Mouse (Mus musculus): ENCODE results near the gene Hint1. TPM values are rescaled to one million over a fixed set of nuclear protein-coding genes. Genes with fewer than 3 reads are reported as not detected.

Gene Hint1
- polyA plus RNA-seq, 1 experiment from 2014 or later, result 540 TPM

DNA sequence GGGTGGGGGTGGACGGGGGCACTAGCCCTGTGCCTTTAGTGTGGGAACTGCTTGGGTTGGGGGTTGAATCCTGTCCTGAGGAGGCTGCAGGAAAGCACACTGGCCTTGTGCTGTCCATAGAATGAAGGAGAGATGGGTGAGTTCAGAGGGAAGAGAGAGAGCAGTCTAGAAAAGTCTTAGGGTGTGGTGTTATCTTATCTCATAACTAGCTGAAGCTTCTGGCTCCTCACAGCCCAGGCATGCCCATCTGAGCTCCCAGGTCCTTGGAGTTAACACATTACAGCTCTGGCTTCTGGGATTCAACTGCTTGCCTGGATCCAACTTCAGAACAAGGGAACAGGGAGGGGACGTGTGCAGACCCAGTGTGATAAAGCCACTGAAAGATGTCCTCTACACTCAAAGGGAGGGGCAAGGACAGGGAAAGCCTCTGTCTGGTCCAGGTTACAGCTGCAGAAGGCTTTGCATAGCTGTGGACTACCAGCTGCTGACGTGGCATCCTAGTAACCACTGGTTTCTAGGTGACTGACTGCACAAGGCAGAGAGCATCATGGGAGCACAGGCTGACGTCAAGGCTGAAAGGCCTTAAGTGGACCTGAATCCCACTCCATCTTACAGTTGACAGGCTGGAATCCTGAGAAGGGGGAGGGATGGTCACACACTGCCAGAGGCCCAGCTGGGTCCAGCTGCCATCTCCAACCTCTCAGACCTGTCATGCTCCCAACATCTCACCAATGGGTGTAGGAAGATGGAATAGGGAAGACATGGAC, 37.9 kb downstream of the Hint1 start:
- Histone ChIP-seq H3K4me3 (ENCODE audit: low read length) (no peak overlapping the region), H3K4me2 (replicated peaks; ENCODE audit: low read depth, low read length) (0 out of 2 replicates have a peak overlapping the region, but pooled peaks have one; percentile 17), H3K27ac (ENCODE audit: low read length) (no peak overlapping the region), H3K9ac (replicated peaks; ENCODE audit: low read length) (no peak overlapping the region), H3K36me3 (ENCODE audit: insufficient read depth, low read length) (0 out of 2 replicates have a peak, but pooled peaks cover 5% of the 10 kb centered on the region), H3K4me1 (ENCODE audit: insufficient read depth, low read length) (peaks cover 19% of the 10 kb centered on the region), H3K9me3 (ENCODE audit: low read length) (no peaks in the 10 kb centered on the region), H3K27me3 (ENCODE audit: insufficient read depth, low read length) (no peaks in the 10 kb centered on the region)
- WGBS, result 52% methylated on average over 4 of the region's 4 CpGs
- ATAC-seq (ENCODE audit: low FRiP score, low TSS enrichment), result peak; percentile 55; the same call in 1 of the 2 replicates

DNA sequence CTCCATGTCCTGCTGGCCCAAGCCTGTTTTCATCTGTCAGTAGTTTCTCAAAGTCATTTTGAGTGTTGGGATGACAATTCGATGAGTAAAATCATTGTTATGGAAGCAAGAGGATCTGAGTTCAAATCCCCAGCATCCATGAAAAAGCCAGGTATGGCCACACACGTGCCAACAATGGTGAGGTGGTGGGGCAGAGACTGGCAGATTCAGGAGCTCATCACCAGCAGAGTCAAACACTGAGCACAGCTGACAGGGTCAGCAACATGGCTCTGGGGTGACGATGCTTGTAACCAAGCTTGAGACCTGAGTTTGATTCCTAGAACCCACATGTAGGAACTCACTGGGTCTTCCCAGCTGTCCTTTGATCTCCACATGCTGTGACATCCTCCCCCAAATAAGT, 38.9 kb downstream of the Hint1 start:
- H3K4me3 ChIP-seq (ENCODE audit: low read length), result no peak overlapping the region
- no peak for ATAC-seq (ENCODE audit: low FRiP score, low TSS enrichment)
- H3K27ac ChIP-seq (ENCODE audit: low read length), result no peak overlapping the region
- H3K4me1 ChIP-seq (ENCODE audit: insufficient read depth, low read length), result peaks cover 19% of the 10 kb centered on the region
- H3K36me3 ChIP-seq (ENCODE audit: insufficient read depth, low read length), result 0 out of 2 replicates have a peak, but pooled peaks cover 12% of the 10 kb centered on the region
- H3K27me3 ChIP-seq (ENCODE audit: insufficient read depth, low read length), result no peaks in the 10 kb centered on the region
- WGBS, result 87% methylated on average over 3 of the region's 3 CpGs
- H3K9me3 ChIP-seq (ENCODE audit: low read length), result no peaks in the 10 kb centered on the region
- H3K4me2 ChIP-seq (replicated peaks; ENCODE audit: low read depth, low read length), result no peak overlapping the region
- H3K9ac ChIP-seq (replicated peaks; ENCODE audit: low read length), result no peak overlapping the region

DNA sequence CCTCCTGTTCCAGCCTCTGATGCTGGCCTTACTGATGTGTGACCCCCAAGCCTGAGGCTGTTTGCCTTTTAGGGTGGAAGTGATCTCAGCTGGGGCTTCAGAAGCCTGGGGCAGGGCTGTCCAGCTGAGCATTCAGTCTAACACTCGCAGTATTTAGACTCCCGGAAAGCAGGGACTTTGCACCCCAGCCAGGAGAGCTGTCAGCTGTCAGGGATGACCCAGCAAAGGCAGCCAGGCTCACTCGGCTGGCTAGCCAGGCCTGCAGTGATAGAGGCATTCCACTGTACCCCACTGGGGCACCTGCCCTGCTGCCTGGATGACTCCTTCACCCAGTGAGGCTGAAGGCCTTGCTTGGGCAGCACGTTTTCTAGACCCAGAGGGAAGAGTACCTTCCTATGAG, 39.7 kb downstream of the Hint1 start:
- ATAC-seq (ENCODE audit: low FRiP score, low TSS enrichment), result peak; percentile 32; the same call in 1 of the 2 replicates
- Histone ChIP-seq H3K27me3 (ENCODE audit: insufficient read depth, low read length) (no peaks in the 10 kb centered on the region), H3K27ac (ENCODE audit: low read length) (no peak overlapping the region), H3K9me3 (ENCODE audit: low read length) (no peaks in the 10 kb centered on the region), H3K4me3 (ENCODE audit: low read length) (no peak overlapping the region), H3K36me3 (ENCODE audit: insufficient read depth, low read length) (peaks cover 18% of the 10 kb centered on the region; the same call in 1 of the 2 replicates), H3K4me2 (replicated peaks; ENCODE audit: low read depth, low read length) (no peak overlapping the region), H3K9ac (replicated peaks; ENCODE audit: low read length) (no peak overlapping the region; the same call in 1 of the 2 replicates), H3K4me1 (ENCODE audit: insufficient read depth, low read length) (peaks cover 19% of the 10 kb centered on the region)
- 62% methylated on average over 4 of the region's 4 CpGs for WGBS

DNA sequence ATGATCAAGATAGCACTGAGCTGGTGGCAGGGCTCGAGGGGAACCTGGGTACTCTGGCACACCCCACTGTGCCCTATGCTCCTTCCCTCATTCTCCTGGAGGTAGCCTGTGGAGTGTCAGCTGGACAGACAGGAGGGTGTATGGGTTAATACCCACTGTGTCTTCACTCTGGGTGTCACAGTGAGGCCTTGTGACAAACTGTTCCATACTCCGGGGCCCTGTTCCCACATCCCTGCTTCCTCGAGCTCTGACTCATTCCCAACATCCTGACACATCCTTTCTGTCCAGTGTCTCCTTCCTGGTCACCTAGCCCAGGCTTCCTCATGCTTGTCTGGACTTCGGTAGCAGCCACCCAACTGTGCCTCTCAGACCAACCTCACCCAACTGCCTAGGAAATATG, 40.3 kb downstream of the Hint1 start:
- no peak overlapping the region for H3K4me2 ChIP-seq (replicated peaks; ENCODE audit: low read depth, low read length)
- peaks cover 19% of the 10 kb centered on the region for H3K4me1 ChIP-seq (ENCODE audit: insufficient read depth, low read length)
- no peaks in the 10 kb centered on the region for H3K27me3 ChIP-seq (ENCODE audit: insufficient read depth, low read length)
- H3K9me3 ChIP-seq (ENCODE audit: low read length), result no peaks in the 10 kb centered on the region
- H3K9ac ChIP-seq (replicated peaks; ENCODE audit: low read length), result no peak overlapping the region; the same call in 1 of the 2 replicates
- peaks cover 18% of the 10 kb centered on the region; the same call in 1 of the 2 replicates for H3K36me3 ChIP-seq (ENCODE audit: insufficient read depth, low read length)
- H3K27ac ChIP-seq (ENCODE audit: low read length), result no peak overlapping the region
- no peak for ATAC-seq (ENCODE audit: low FRiP score, low TSS enrichment)
- 76% methylated on average over 4 of the region's 4 CpGs for WGBS
- no peak overlapping the region for H3K4me3 ChIP-seq (ENCODE audit: low read length)

DNA sequence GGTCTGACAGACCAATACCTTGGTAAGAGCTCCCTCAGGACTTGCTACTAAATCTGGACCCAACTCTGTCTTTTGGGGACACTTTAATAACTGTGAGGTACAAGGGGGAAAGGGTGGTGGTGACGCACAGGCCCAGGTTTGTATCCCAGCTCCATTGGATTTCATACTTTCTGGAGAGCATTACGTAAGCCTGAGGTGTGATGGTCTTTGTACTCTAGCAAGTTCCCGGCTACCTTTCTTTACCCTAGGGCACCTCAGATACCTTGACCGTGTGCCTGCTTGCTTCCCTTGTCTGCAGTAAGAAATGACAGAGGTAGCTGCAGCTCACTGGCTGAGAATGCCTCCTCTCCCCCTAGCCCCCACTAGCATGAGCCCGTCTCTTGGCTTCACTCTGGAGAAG, 41.1 kb downstream of the Hint1 start:
- WGBS, result 91% methylated on average over 5 of the region's 5 CpGs
- peaks cover 18% of the 10 kb centered on the region for H3K4me1 ChIP-seq (ENCODE audit: insufficient read depth, low read length)
- no peak for ATAC-seq (ENCODE audit: low FRiP score, low TSS enrichment)
- no peak overlapping the region for H3K4me3 ChIP-seq (ENCODE audit: low read length)
- peaks cover 18% of the 10 kb centered on the region; the same call in 1 of the 2 replicates for H3K36me3 ChIP-seq (ENCODE audit: insufficient read depth, low read length)
- H3K4me2 ChIP-seq (replicated peaks; ENCODE audit: low read depth, low read length), result no peak overlapping the region
- H3K27me3 ChIP-seq (ENCODE audit: insufficient read depth, low read length), result no peaks in the 10 kb centered on the region
- H3K9ac ChIP-seq (replicated peaks; ENCODE audit: low read length), result no peak overlapping the region
- H3K27ac ChIP-seq (ENCODE audit: low read length), result no peak overlapping the region
- H3K9me3 ChIP-seq (ENCODE audit: low read length), result no peaks in the 10 kb centered on the region

DNA sequence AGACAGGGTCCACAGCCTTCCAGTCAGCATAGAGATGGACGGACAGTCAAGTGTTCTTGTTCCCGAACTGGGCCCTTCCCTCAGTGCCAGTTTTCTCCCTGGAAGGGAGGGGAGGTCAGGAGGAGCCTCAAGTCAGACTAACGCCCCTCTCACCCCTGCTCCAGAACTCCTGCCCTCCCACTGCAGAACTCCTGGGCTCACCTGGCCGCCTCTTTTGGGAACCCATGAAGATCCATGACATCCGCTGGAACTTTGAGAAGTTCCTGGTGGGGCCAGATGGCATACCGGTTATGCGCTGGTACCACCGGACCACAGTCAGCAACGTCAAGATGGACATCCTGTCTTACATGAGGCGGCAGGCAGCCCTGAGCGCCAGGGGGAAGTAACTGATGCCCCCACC, 43.1 kb downstream of the Hint1 start:
- H3K9me3 ChIP-seq (ENCODE audit: low read length), result no peaks in the 10 kb centered on the region
- WGBS, result 94% methylated on average over 11 of the region's 11 CpGs
- H3K27me3 ChIP-seq (ENCODE audit: insufficient read depth, low read length), result no peaks in the 10 kb centered on the region
- H3K9ac ChIP-seq (replicated peaks; ENCODE audit: low read length), result no peak overlapping the region
- no peak overlapping the region for H3K4me2 ChIP-seq (replicated peaks; ENCODE audit: low read depth, low read length)
- H3K27ac ChIP-seq (ENCODE audit: low read length), result no peak overlapping the region
- no peak for ATAC-seq (ENCODE audit: low FRiP score, low TSS enrichment)
- H3K4me1 ChIP-seq (ENCODE audit: insufficient read depth, low read length), result peaks cover 4% of the 10 kb centered on the region; the same call in 1 of the 2 replicates
- no peak overlapping the region for H3K4me3 ChIP-seq (ENCODE audit: low read length)
- peaks cover 23% of the 10 kb centered on the region; the same call in 1 of the 2 replicates for H3K36me3 ChIP-seq (ENCODE audit: insufficient read depth, low read length)

DNA sequence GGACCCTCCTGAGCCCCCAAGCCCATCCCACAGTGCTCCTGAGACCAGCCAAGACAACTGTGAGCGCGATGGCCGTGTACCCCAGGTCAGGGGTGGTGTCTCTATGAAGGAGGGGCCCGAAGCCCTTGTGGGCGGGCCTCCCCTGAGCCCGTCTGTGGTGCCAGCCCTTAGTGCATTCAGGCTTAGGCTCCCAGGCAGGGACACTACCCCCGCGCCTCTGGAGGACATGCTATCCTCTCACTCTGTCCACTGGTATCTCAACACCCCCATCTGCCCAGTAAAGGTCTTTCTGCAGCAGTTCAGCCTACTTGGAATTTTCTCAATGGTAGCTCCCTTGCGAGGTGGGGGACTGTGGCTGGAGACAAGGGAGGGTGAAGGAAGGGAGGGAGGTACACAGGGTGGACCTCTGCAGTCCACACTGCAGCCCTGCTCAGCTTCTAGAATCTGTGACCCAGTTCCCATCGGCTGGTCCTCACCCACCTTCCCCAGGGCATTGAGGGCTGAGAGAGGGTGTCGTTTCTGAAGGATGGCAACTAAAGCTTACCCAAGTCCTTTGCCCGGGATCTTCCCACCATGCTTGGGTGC, 44.0 kb downstream of the Hint1 start:
- Histone ChIP-seq H3K4me1 (ENCODE audit: insufficient read depth, low read length) (no peaks in the 10 kb centered on the region), H3K27me3 (ENCODE audit: insufficient read depth, low read length) (no peaks in the 10 kb centered on the region), H3K9me3 (ENCODE audit: low read length) (no peaks in the 10 kb centered on the region), H3K4me2 (replicated peaks; ENCODE audit: low read depth, low read length) (no peak overlapping the region), H3K27ac (ENCODE audit: low read length) (no peak overlapping the region), H3K4me3 (ENCODE audit: low read length) (no peak overlapping the region), H3K36me3 (ENCODE audit: insufficient read depth, low read length) (peaks cover 32% of the 10 kb centered on the region; the same call in 1 of the 2 replicates), H3K9ac (replicated peaks; ENCODE audit: low read length) (no peak overlapping the region)
- no peak for ATAC-seq (ENCODE audit: low FRiP score, low TSS enrichment)
- 92% methylated on average over 12 of the region's 12 CpGs for WGBS

DNA sequence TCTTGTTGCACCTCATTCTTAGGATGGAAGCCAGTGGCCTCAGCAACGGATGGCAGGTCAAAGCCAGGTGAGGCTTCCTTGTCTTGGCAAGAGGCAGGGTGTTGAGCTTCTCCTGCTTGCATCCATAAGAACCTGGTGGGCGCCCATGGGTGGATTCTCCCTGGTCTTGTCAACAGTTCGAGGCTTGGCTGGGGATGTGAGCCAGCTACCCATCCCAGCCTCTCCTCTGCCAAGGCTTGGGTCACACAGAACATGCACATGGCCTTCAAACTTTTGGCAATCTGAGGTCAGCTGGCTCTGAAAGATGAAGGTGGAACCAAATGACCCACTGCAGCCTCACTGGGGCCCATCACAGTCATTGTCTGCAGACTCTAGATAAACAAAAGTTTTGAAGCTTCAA, 45.0 kb downstream of the Hint1 start:
- ATAC-seq (ENCODE audit: low FRiP score, low TSS enrichment), result no peak
- no peak overlapping the region for H3K9ac ChIP-seq (replicated peaks; ENCODE audit: low read length)
- no peak overlapping the region for H3K27ac ChIP-seq (ENCODE audit: low read length)
- peaks cover 32% of the 10 kb centered on the region; the same call in 1 of the 2 replicates for H3K36me3 ChIP-seq (ENCODE audit: insufficient read depth, low read length)
- no peak overlapping the region for H3K4me2 ChIP-seq (replicated peaks; ENCODE audit: low read depth, low read length)
- WGBS, result 93% methylated on average over 3 of the region's 3 CpGs
- no peaks in the 10 kb centered on the region for H3K27me3 ChIP-seq (ENCODE audit: insufficient read depth, low read length)
- no peaks in the 10 kb centered on the region for H3K4me1 ChIP-seq (ENCODE audit: insufficient read depth, low read length)
- H3K9me3 ChIP-seq (ENCODE audit: low read length), result no peaks in the 10 kb centered on the region
- H3K4me3 ChIP-seq (ENCODE audit: low read length), result no peak overlapping the region

DNA sequence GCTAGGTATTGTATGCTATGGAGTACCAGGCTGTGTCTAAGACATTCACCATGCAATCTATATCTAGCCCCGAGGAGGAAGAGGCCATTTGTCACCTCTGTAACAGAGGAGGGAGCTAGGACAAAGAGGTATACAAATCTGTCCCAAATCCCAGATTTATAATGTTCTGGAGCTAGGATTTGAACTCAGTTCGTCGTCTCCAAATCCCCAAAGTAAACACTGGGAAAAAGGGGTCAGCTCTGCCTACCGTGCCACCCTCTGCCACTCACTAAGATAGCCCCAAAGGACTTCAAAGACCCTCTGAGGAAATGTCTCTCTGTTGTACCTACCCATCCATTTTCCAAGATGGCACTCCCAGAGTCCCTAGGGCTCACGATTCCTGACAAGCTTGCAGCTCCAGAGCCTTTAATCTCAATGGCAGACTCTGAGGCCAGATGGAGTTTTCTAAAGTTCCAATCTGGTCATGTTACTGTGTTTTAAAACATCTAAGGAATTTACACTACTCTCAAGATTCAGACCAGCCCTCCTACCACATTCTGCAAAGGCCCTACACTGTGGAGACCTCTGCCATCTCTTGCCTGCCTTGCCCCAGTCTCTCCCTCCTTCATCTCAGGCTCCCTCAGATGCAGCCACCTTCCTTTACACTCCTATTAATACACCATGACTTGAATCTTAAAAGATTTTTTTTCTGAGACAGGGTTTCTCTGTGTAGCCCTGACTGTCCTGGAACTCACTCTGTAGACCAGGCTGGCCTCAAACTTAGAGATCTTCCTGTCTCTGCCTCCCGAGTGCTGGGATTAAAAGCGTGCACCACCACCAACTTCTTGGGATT, 45.7 kb downstream of the Hint1 start:
- H3K4me2 ChIP-seq (replicated peaks; ENCODE audit: low read depth, low read length), result no peak overlapping the region
- H3K27ac ChIP-seq (ENCODE audit: low read length), result no peak overlapping the region
- no peak overlapping the region for H3K9ac ChIP-seq (replicated peaks; ENCODE audit: low read length)
- WGBS, result 83% methylated on average over 7 of the region's 7 CpGs
- H3K4me1 ChIP-seq (ENCODE audit: insufficient read depth, low read length), result no peaks in the 10 kb centered on the region
- no peaks in the 10 kb centered on the region for H3K9me3 ChIP-seq (ENCODE audit: low read length)
- H3K4me3 ChIP-seq (ENCODE audit: low read length), result no peak overlapping the region
- peaks cover 34% of the 10 kb centered on the region for H3K36me3 ChIP-seq (ENCODE audit: insufficient read depth, low read length)
- ATAC-seq (ENCODE audit: low FRiP score, low TSS enrichment), result no peak
- H3K27me3 ChIP-seq (ENCODE audit: insufficient read depth, low read length), result no peaks in the 10 kb centered on the region

Measured in kidney, embryonic 16.5 days (tissue).